Mouse (Mus musculus) kidney, postnatal 14 days (tissue): ENCODE measurements around the gene Hs3st3a1.
A peak's percentile ranks its signal among the peaks of the same experiment; 100 is the strongest.

Source experiments
- DNase-seq: peaks from one replicate; pipeline ENCODE4 v3.0.0; 2022; ENCODE audit warnings: mixed read lengths

Hs3st3a1 gene

GRCm38 (mm10) chr11:64434611-64435545 lies at the start of gene Hs3st3a1:
Hs3st3a1 (plus strand) TSS chr11:64435332.
- DNase-seq: peak; percentile 75

- no peak for DNase-seq
Observed at GRCm38 (mm10) chr11:64386333-64386732, 48.8 kb upstream of the Hs3st3a1 start.

GRCm38 (mm10) chr11:64396331-64396881 lies 38.7 kb upstream of the Hs3st3a1 start:
- DNase-seq: no peak

- no peak for DNase-seq
Observed at GRCm38 (mm10) chr11:64396949-64397348, 38.2 kb upstream of the Hs3st3a1 start.

- DNase-seq: no peak
Observed at GRCm38 (mm10) chr11:64397612-64398011, 37.5 kb upstream of the Hs3st3a1 start.

GRCm38 (mm10) chr11:64400534-64401093 lies 34.5 kb upstream of the Hs3st3a1 start:
- DNase-seq: no peak

- DNase-seq: no peak
Observed at GRCm38 (mm10) chr11:64418969-64419368, 16.2 kb upstream of the Hs3st3a1 start.

GRCm38 (mm10) chr11:64435546-64436411 lies 647 bp downstream of the Hs3st3a1 start:
- DNase-seq: peak; percentile 38

- DNase-seq: no peak
Observed at GRCm38 (mm10) chr11:64436412-64436727, 1.2 kb downstream of the Hs3st3a1 start, which contains the start of gene F930015N05Rik. F930015N05Rik (minus strand) TSS chr11:64436653.

GRCm38 (mm10) chr11:64436791-64437298 lies 1.7 kb downstream of the Hs3st3a1 start:
- no peak for DNase-seq

- DNase-seq: no peak
Observed at GRCm38 (mm10) chr11:64437721-64438120, 2.6 kb downstream of the Hs3st3a1 start.

- DNase-seq: no peak
Observed at GRCm38 (mm10) chr11:64438909-64439308, 3.8 kb downstream of the Hs3st3a1 start.

GRCm38 (mm10) chr11:64442119-64442518 lies 7.0 kb downstream of the Hs3st3a1 start:
- DNase-seq: peak; percentile 62

GRCm38 (mm10) chr11:64442701-64443100 lies 7.6 kb downstream of the Hs3st3a1 start:
- no peak for DNase-seq

- no peak for DNase-seq
Observed at GRCm38 (mm10) chr11:64445227-64445626, 10.1 kb downstream of the Hs3st3a1 start.

- peak; percentile 9 for DNase-seq
Observed at GRCm38 (mm10) chr11:64448586-64449315, 13.6 kb downstream of the Hs3st3a1 start.

GRCm38 (mm10) chr11:64461746-64462145 lies 26.6 kb downstream of the Hs3st3a1 start:
- no peak for DNase-seq

GRCm38 (mm10) chr11:64468737-64469136 lies 33.6 kb downstream of the Hs3st3a1 start:
- no peak for DNase-seq

- no peak for DNase-seq
Observed at GRCm38 (mm10) chr11:64470689-64471088, 35.6 kb downstream of the Hs3st3a1 start.

GRCm38 (mm10) chr11:64473679-64474078 lies 38.5 kb downstream of the Hs3st3a1 start:
- peak; percentile 12 for DNase-seq

- no peak for DNase-seq
Observed at GRCm38 (mm10) chr11:64481445-64481844, 46.3 kb downstream of the Hs3st3a1 start.
